8 mouse cellular contexts compared by ENCODE assay signal in genomic region chr5:35056604-35057432, GRCm38 (mm10). TPM values are rescaled to one million over a fixed set of nuclear protein-coding genes. Genes with fewer than 3 reads are reported as not detected.
DNase-seq lines count a peak whose midpoint lies in the region; ATAC-seq and TF ChIP-seq lines count a peak whose summit lies in the region.

Dok7 (plus strand) TSS chr5:35056766.

- H3K9me3 ChIP-seq in hindbrain, postnatal 0 days (ENCODE audit: low read length), result no peaks in the 10 kb centered on the region

- TF ChIP-seq CTCF in hindbrain, postnatal 0 days (IDR thresholded peaks at IDR 0.05; ENCODE audit: low read depth), result peak; percentile 52

- peaks cover 22% of the 10 kb centered on the region for H3K4me1 ChIP-seq in hindbrain, postnatal 0 days (ENCODE audit: insufficient read depth, low read length)

- H3K9ac ChIP-seq in hindbrain, postnatal 0 days (replicated peaks; ENCODE audit: low read length), result peak within 1 kb of the TSS; percentile 72

- intact Hi-C loops in gastrocnemius, postnatal 14 days (cut with DNase I; ENCODE audit: low total_unique reads), result no loop called here
- intact Hi-C loops in left cerebral cortex, postnatal 10 days (cut with DNase I), result loop anchor here (5.0 kb wide), 1 partner anchor 290 kb away; no protein-coding TSS in a partner anchor

- H3K27ac ChIP-seq in hindbrain, postnatal 0 days, result peak within 1 kb of the TSS; percentile 71

- peak within 1 kb of the TSS; percentile 95 for H3K4me2 ChIP-seq in hindbrain, postnatal 0 days (ENCODE audit: low read depth, low read length)

- no peaks in the 10 kb centered on the region for H3K36me3 ChIP-seq in hindbrain, postnatal 0 days (ENCODE audit: insufficient read depth, low read length)
- H3K36me3 ChIP-seq in splenic B cell, adult 2 months (ENCODE audit: control insufficient read depth, insufficient read depth, low read length, poor library complexity, severe bottlenecking), result no peaks in the 10 kb centered on the region

- peak; percentile 68 for ATAC-seq in common myeloid progenitor, adult 5-6 weeks (replicated peaks; ENCODE audit: low read depth, poor library complexity, severe bottlenecking)
- ATAC-seq in hindbrain, postnatal 0 days, result peak; percentile 67

- DNase-seq in adrenal gland, adult 2 months, result peak; percentile 88
- peak; percentile 72 for DNase-seq in gastrocnemius, postnatal 14 days
- DNase-seq in hindbrain, postnatal 0 days (ENCODE audit: low spot score), result peak; percentile 76
- DNase-seq in left cerebral cortex, postnatal 10 days (ENCODE audit: extremely low spot score in 1 of 2, low spot score in 2 of 2), result peak in 1 of 2 experiments; percentile 74
- DNase-seq in mesoderm, embryonic 11.5 days (ENCODE audit: low read depth, low spot score), result peak; percentile 38
- peak; percentile 7 for DNase-seq in splenic B cell, adult 2 months (ENCODE audit: low read depth, low spot score)
- no peak for DNase-seq in spleen, postnatal 36 days (ENCODE audit: low spot score in 2 of 2)

- H3K27me3 ChIP-seq in hindbrain, postnatal 0 days (ENCODE audit: insufficient read depth, low read length), result no peaks in the 10 kb centered on the region
- no peaks in the 10 kb centered on the region for H3K27me3 ChIP-seq in splenic B cell, adult 2 months (ENCODE audit: control insufficient read depth, insufficient read depth, low read length, poor library complexity, severe bottlenecking)

- peak within 1 kb of the TSS; percentile 61 for H3K4me3 ChIP-seq in hindbrain, postnatal 0 days (ENCODE audit: low read length)

- under 1% methylated on average over 54 of the region's 74 CpGs for WGBS in hindbrain, postnatal 0 days

RNA-seq across cellular contexts. Expression of gene Dok7, which starts in this region (rescaled TPM):
- 10 to 100 TPM in 1 of 2 experiments, 1 to 10 TPM in 1; 4.8 to 17.0 TPM for total RNA-seq in adrenal gland, adult 2 months (2021)
- 12.4 and 12.7 TPM in 2 replicates for polyA plus RNA-seq in adrenal gland, adult 2 months (2012; rRNA removed)
- total RNA-seq in common myeloid progenitor, adult 5-6 weeks (2017), result not detected in 2 replicates
- total RNA-seq in gastrocnemius, postnatal 14 days (2021), result 10 to 100 TPM; 30.0 to 33.3 TPM
- 24.5 and 26.9 TPM in 2 replicates for total RNA-seq in hindbrain, postnatal 0 days (2014; rRNA removed)
- polyA plus RNA-seq in hindbrain, postnatal 0 days (2015; fragmentation: Nextera tagmentation; extraction: Ambion mirVana), result 10.9 and 11.6 TPM in 2 replicates
- 10 to 100 TPM; 12.0 to 16.5 TPM for total RNA-seq in left cerebral cortex, postnatal 10 days (2021)

Comparison
In these comparisons a context has a peak if more than half of its experiments do, and no peak if none do; other contexts are left out.
1. Peak in ATAC-seq in common myeloid progenitor, adult 5-6 weeks; RNA of the gene not detected or under 1 TPM.
2. DNase-seq: peak in adrenal gland, adult 2 months (single experiment), gastrocnemius, postnatal 14 days (single experiment), hindbrain, postnatal 0 days (single experiment), mesoderm, embryonic 11.5 days (single experiment) and splenic B cell, adult 2 months (single experiment); none in spleen, postnatal 36 days (0 of 2).